Mouse (Mus musculus) cortical plate, adult 2 months (tissue): ENCODE data around the gene Gpr1. TPM values are rescaled to one million over a fixed set of nuclear protein-coding genes. Genes with fewer than 3 reads are reported as not detected.

Source experiments
- H3K27ac ChIP-seq: fragments of 200-500 bp; 2 replicates; pipeline ENCODE4 v1.5.1; 2012; ENCODE audit warnings: low read length, control low read depth, inconsistent platforms; ENCODE audit not compliant: insufficient read depth
- H3K4me1 ChIP-seq: fragments of 200-500 bp; 2 replicates; pipeline ENCODE4 v1.6.1; 2011; ENCODE audit warnings: low read length; ENCODE audit not compliant: control insufficient read depth, insufficient read depth
- H3K4me3 ChIP-seq: fragments of 200-500 bp; 2 replicates; pipeline ENCODE4 v1.5.1; 2011; ENCODE audit warnings: mild to moderate bottlenecking, low read length, control low read depth; ENCODE audit not compliant: insufficient read depth
- CTCF ChIP-seq: fragments of 200-500 bp; IDR thresholded peaks from 2 replicates; pipeline ENCODE4 v1.5.1; 2011; ENCODE audit warnings: mild to moderate bottlenecking, control low read depth, low read length; ENCODE audit not compliant: insufficient read depth; ENCODE audit errors: extremely low read depth
- POLR2A ChIP-seq: fragments of 200-500 bp; IDR thresholded peaks from 2 replicates; pipeline ENCODE4 v1.6.1; 2011; ENCODE audit warnings: mild to moderate bottlenecking, low read length, control low read depth; ENCODE audit not compliant: insufficient read depth; ENCODE audit errors: extremely low read depth
- polyA plus RNA-seq: library from polyadenylated mRNA; depleted of rRNA; stranded (reverse); fragments of >200 nt; gene quantifications from 2 replicates; pipeline ENCODE4 v1.2.3, GENCODE M21; 2012

The Gpr1 gene
- polyA plus RNA-seq, 1 experiment: 1.5 TPM

- H3K4me1 ChIP-seq: no peaks in the 10 kb centered on the region
- no peak overlapping the region for H3K4me3 ChIP-seq
- TF ChIP-seq POLR2A (no peak), CTCF (no peak)
- no peak overlapping the region for H3K27ac ChIP-seq
Observed at GRCm38 (mm10) chr1:63227241-63227640, 12.9 kb upstream of the Gpr1 start.

- no peaks in the 10 kb centered on the region for H3K4me1 ChIP-seq
- no peak for TF ChIP-seq POLR2A
- no peak for TF ChIP-seq CTCF
- H3K27ac ChIP-seq: no peak overlapping the region
- H3K4me3 ChIP-seq: no peak overlapping the region
Observed at GRCm38 (mm10) chr1:63225890-63226289, 11.5 kb upstream of the Gpr1 start.

DNA sequence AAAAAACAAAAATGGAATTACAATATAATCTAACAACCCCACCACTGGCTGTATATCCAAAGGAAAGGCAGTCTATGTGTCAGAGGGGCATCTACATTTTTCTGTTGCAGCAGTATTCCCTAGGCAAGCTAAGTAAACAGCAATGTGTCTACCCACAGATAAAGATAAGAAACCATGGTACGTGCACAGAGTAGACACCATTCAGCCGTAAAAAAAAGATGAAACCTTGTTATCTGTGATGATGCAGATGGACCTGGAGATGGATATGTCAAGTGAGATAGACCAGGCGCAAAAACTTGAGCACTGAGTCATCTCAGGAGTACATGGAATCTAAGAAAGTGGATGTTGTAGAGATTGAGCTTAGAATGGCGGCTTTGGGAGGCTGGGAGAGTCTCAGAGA lies 10.7 kb upstream of the Gpr1 start:
- TF ChIP-seq CTCF (no peak), POLR2A (no peak)
- no peaks in the 10 kb centered on the region for H3K4me1 ChIP-seq
- H3K4me3 ChIP-seq: no peak overlapping the region
- H3K27ac ChIP-seq: no peak overlapping the region

GRCm38 (mm10) chr1:63219277-63219676 lies 4.9 kb upstream of the Gpr1 start:
- Histone ChIP-seq H3K4me1 (no peaks in the 10 kb centered on the region), H3K4me3 (no peak overlapping the region), H3K27ac (no peak overlapping the region)
- no peak for TF ChIP-seq CTCF
- no peak for TF ChIP-seq POLR2A

GRCm38 (mm10) chr1:63214631-63215030 lies 288 bp upstream of the Gpr1 start:
- no peak for TF ChIP-seq CTCF
- no peak for TF ChIP-seq POLR2A
- Histone ChIP-seq H3K4me1 (no peaks in the 10 kb centered on the region), H3K4me3 (no peak overlapping the region), H3K27ac (no peak overlapping the region)

- no peak for TF ChIP-seq CTCF
- TF ChIP-seq POLR2A: no peak
- H3K27ac ChIP-seq: no peak overlapping the region
- H3K4me1 ChIP-seq: no peaks in the 10 kb centered on the region
- peak overlapping the region; percentile 40 for H3K4me3 ChIP-seq
Observed at GRCm38 (mm10) chr1:63213478-63214270, 669 bp downstream of the Gpr1 start.

DNA sequence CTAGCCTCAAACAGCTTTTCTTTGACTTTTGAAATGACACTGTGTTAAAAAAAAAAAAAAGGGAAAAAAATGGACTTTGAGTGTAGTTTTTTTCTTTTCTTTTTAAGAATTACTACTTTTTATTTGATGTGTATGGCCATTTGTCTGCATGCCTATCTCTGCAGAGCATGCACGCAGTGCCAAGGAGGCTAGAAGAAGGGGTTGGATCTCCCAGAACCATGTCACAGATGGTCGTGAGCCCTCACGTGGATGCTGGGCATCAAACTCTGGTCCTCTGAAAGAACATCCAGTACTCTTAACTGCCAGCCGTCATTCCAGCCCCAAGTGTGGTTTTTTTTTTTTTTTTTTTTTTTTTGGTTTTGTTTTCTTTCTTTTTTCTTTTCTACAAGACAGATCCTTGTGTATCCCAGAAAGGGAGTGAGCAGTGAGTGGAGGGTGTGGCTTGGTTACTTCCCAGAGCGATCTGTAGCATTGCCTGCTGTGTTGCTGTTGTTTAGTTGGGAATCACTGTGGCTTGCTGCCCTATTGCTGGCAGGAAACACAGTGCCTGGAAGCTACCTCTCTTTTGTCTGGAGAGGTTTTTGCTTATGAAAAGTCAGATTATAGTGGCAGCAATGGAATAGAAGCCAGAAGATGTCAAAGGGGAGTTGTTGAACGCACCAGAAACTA lies 4.3 kb downstream of the Gpr1 start:
- no peak overlapping the region for H3K4me3 ChIP-seq
- no peaks in the 10 kb centered on the region for H3K4me1 ChIP-seq
- TF ChIP-seq CTCF (no peak), POLR2A (no peak)
- no peak overlapping the region for H3K27ac ChIP-seq

GRCm38 (mm10) chr1:63207607-63208006 lies 6.7 kb downstream of the Gpr1 start:
- no peak for TF ChIP-seq CTCF
- Histone ChIP-seq H3K4me3 (no peak overlapping the region), H3K4me1 (peaks cover 2% of the 10 kb centered on the region; the same call in 1 of the 2 replicates), H3K27ac (no peak overlapping the region)

- H3K27ac ChIP-seq: no peak overlapping the region
- peaks cover 2% of the 10 kb centered on the region; the same call in 1 of the 2 replicates for H3K4me1 ChIP-seq
- no peak overlapping the region for H3K4me3 ChIP-seq
- no peak for TF ChIP-seq CTCF
- no peak for TF ChIP-seq POLR2A
Observed at GRCm38 (mm10) chr1:63204660-63205394, 9.5 kb downstream of the Gpr1 start.
